Mouse (Mus musculus): ENCODE results near the gene Kif4.

DNA sequence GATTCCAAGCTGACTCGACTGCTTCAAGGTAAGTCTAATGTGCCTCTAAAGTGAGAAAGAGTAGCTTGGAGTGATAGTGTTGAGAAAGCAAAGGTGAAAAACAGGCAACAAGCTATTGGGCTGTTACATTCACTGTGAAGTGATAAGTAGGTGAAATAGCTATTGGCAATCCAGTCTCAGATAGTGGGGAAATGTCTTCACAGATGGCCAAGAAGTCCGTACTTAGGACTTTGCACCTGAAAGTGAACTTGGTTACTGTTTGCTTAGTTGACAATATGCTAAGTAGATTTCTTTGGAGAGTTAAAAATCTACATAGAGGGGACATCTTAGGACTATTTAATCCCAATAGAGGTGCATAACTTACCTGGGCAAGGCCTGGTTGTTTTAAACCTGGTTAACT is 39.3 kb downstream of the Kif4 start:
- TF ChIP-seq CTCF (IDR thresholded peaks at IDR 0.05; ENCODE audit: low read depth, low read length) (no peak), GATA1 (IDR thresholded peaks at IDR 0.05; ENCODE audit: borderline replicate concordance, low read length) (no peak), TAL1 (conservative IDR thresholded peaks at IDR 0.05; ENCODE audit: low read depth, low read length) (no peak)
